Mouse (Mus musculus): ENCODE measurements around the gene Olfr935. TPM values are rescaled to one million over a fixed set of nuclear protein-coding genes. Genes with fewer than 3 reads are reported as not detected.

The Olfr935 gene
- total RNA-seq (2021): not detected
- long read RNA-seq, experiment 1: 0 reads
- long read RNA-seq, experiment 2: 0 reads

- DNase-seq (ENCODE audit: low spot score in 2 of 2): no peak
Measured at GRCm38 (mm10) chr9:38999583-38999982, at the start of gene Olfr935. Gene Olfr935 (minus strand): TSS chr9:38999683.

- DNase-seq (ENCODE audit: low spot score in 2 of 2): no peak
Measured at GRCm38 (mm10) chr9:39023277-39023676, 23.8 kb upstream of the Olfr935 start, which contains the start of gene Olfr146. Gene Olfr146 (minus strand): TSS chr9:39023377.

GRCm38 (mm10) chr9:38988215-38988614, 11.3 kb downstream of the Olfr935 start, which contains the start of gene Olfr934:
Gene Olfr934 (minus strand): TSS chr9:38988315.
- no peak for DNase-seq (ENCODE audit: low spot score in 2 of 2)

GRCm38 (mm10) chr9:38972013-38972412, 27.5 kb downstream of the Olfr935 start, which contains the start of gene Olfr933:
Gene Olfr933 (plus strand): TSS chr9:38972313.
- no peak for DNase-seq (ENCODE audit: low spot score in 2 of 2)

- DNase-seq (ENCODE audit: low spot score in 2 of 2): no peak
Measured at GRCm38 (mm10) chr9:38954124-38954416, 45.4 kb downstream of the Olfr935 start.

DNA sequence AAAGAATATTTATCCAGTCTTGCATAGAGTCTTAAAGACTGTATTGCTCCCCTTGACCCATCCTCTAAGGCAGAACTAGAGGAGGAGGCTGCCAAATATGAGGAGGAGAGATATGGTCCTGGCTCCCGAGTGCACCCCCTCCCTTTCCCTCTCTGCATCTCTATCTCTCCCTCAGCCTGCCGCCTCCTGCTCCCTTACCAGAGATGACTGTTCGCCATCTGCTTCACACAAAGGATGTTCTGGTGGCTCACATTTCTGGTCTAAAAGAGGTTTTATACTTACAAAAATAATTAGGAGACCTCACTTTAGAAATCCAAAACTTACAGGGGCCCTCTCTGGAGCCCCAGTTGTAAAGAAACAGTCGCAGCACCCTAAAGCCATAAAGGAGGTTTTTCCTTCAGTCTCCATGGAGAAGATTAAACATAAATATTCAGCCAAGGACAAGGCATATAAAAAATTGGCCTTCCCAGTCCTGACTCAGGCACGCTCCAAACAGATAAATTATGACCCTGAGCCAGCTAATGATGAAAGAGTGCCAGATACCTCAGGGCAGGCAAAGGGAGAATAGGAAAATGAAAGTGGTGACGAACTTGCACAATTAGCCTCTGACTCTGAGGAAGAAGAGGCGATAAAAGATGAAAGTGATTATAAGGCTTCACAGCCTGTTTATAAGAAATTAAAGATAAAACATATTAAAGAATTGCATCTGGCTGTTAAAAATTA, 45.9 kb downstream of the Olfr935 start:
- peak in 1 of 2 experiments; percentile 40 for DNase-seq (ENCODE audit: low spot score in 2 of 2)

Small RNA genes lying within 50 kb of the gene (microRNA-seq; reads per million reads assigned to microRNA genes)
- gene Gm25529: 0 reads per million in 2 experiments

Other genes starting within 250 kb of the Olfr935 start
- under 1 TPM in 1 of 2 experiments, not detected in 1; 0.12 TPM for gene Olfr920, start 247.4 kb downstream of the Olfr935 start, total RNA-seq (2021)
- not detected for gene Olfr921, start 226.6 kb downstream of the Olfr935 start, total RNA-seq (2021)
- gene Olfr922, start 185.1 kb downstream of the Olfr935 start, total RNA-seq (2021): not detected
- gene Olfr923, start 173.1 kb downstream of the Olfr935 start, total RNA-seq (2021): not detected
- not detected for gene Olfr924, start 155.2 kb downstream of the Olfr935 start, total RNA-seq (2021)
- not detected for gene Olfr26, start 144.6 kb downstream of the Olfr935 start, total RNA-seq (2021)
- gene Olfr926, start 122.6 kb downstream of the Olfr935 start, total RNA-seq (2021): not detected
- gene Olfr930, start 69.9 kb downstream of the Olfr935 start, total RNA-seq (2021): not detected
- not detected for gene Olfr933, start 27.4 kb downstream of the Olfr935 start, total RNA-seq (2021)
- not detected for gene Olfr934, start 11.4 kb downstream of the Olfr935 start, total RNA-seq (2021)
- not detected for gene Olfr146, start 23.7 kb upstream of the Olfr935 start, total RNA-seq (2021)
- not detected for gene Olfr937, start 65.3 kb upstream of the Olfr935 start, total RNA-seq (2021)
- gene Olfr938, start 79.2 kb upstream of the Olfr935 start, total RNA-seq (2021): not detected
- gene Olfr27, start 128.4 kb upstream of the Olfr935 start, total RNA-seq (2021): not detected
- not detected for gene Olfr943, start 166.6 kb upstream of the Olfr935 start, total RNA-seq (2021)
- gene Olfr944, start 202.2 kb upstream of the Olfr935 start, total RNA-seq (2021): not detected

Measured in left cerebral cortex, adult 18-20 months (tissue).